Mouse (Mus musculus): ENCODE data around the gene Itpkb.

- TF ChIP-seq CTCF (conservative IDR thresholded peaks at IDR 0.05; ENCODE audit: insufficient read depth, insufficient read length, low read depth, low read length) (no peak), POLR2A (IDR thresholded peaks at IDR 0.05; ENCODE audit: low read depth, low read length) (no peak)
Observed at GRCm38 (mm10) chr1:180428871-180429270, 98.6 kb downstream of the Itpkb start.
